Mouse (Mus musculus) lung, postnatal 25 days (tissue): Measurements from ENCODE around the gene Samd14.

ENCODE experiments used
- DNase-seq: peaks from one replicate; pipeline ENCODE4 v3.0.0; 2022; ENCODE audit warnings: low spot score

Samd14 gene

GRCm38 (mm10) chr11:95074694-95075093 is 65.0 kb downstream of the Samd14 start:
- DNase-seq = no peak

GRCm38 (mm10) chr11:95075197-95076040 is 65.7 kb downstream of the Samd14 start:
- DNase-seq = peak; percentile 61
